Mouse (Mus musculus): ENCODE measurements at regions not wholly inside any gene's neighbourhood (a gene's known extent, or its start where the extent isn't known, plus 50 kb on each side); places are given as distances from the start of the nearest gene placed in this dataset.

GRCm38 (mm10) chr8:42973619-42974539 is 167.4 kb downstream of the Triml1 start:
- no peaks in the 10 kb centered on the region for H3K4me1 ChIP-seq (ENCODE audit: insufficient read depth, low read depth, low read length)
- H3K9ac ChIP-seq (replicated peaks; ENCODE audit: low read depth): no peak overlapping the region
- 77% methylated on average over 18 of the region's 18 CpGs for WGBS
- no peak overlapping the region for H3K4me2 ChIP-seq (replicated peaks; ENCODE audit: low read depth, low read length)
- no peaks in the 10 kb centered on the region for H3K9me3 ChIP-seq (ENCODE audit: low read length)
- no peaks in the 10 kb centered on the region for H3K27me3 ChIP-seq (replicated peaks; ENCODE audit: insufficient read depth, low read length)
- TF ChIP-seq EP300 (IDR thresholded peaks at IDR 0.05): no peak
- TF ChIP-seq CTCF (IDR thresholded peaks at IDR 0.05): no peak
- H3K27ac ChIP-seq (ENCODE audit: low read length): no peak overlapping the region
- no peak for DNase-seq (ENCODE audit: low spot score)
- ATAC-seq: no peak
- H3K4me3 ChIP-seq (ENCODE audit: low read depth, low read length): no peak overlapping the region
- no peaks in the 10 kb centered on the region for H3K36me3 ChIP-seq (ENCODE audit: insufficient read depth, low read length)

GRCm38 (mm10) chr8:42972545-42972944 is 168.7 kb downstream of the Triml1 start:
- no peak overlapping the region for H3K4me2 ChIP-seq (replicated peaks; ENCODE audit: low read depth, low read length)
- ATAC-seq (no peak), DNase-seq (ENCODE audit: low spot score) (no peak)
- no peak overlapping the region for H3K9ac ChIP-seq (replicated peaks; ENCODE audit: low read depth)
- no peaks in the 10 kb centered on the region for H3K36me3 ChIP-seq (ENCODE audit: insufficient read depth, low read length)
- no peaks in the 10 kb centered on the region for H3K9me3 ChIP-seq (ENCODE audit: low read length)
- no peak overlapping the region for H3K27ac ChIP-seq (ENCODE audit: low read length)
- no peaks in the 10 kb centered on the region for H3K27me3 ChIP-seq (replicated peaks; ENCODE audit: insufficient read depth, low read length)
- 71% methylated on average over 4 of the region's 4 CpGs for WGBS
- no peak overlapping the region for H3K4me3 ChIP-seq (ENCODE audit: low read depth, low read length)
- H3K4me1 ChIP-seq (ENCODE audit: insufficient read depth, low read depth, low read length): no peaks in the 10 kb centered on the region
- TF ChIP-seq EP300 (IDR thresholded peaks at IDR 0.05): no peak
- no peak for TF ChIP-seq CTCF (IDR thresholded peaks at IDR 0.05)

GRCm38 (mm10) chr8:42967862-42968395 is 173.4 kb downstream of the Triml1 start:
- Histone ChIP-seq H3K9ac (replicated peaks; ENCODE audit: low read depth) (no peak overlapping the region), H3K4me1 (ENCODE audit: insufficient read depth, low read depth, low read length) (no peaks in the 10 kb centered on the region), H3K27me3 (replicated peaks; ENCODE audit: insufficient read depth, low read length) (no peaks in the 10 kb centered on the region), H3K9me3 (ENCODE audit: low read length) (no peaks in the 10 kb centered on the region), H3K27ac (ENCODE audit: low read length) (no peak overlapping the region), H3K4me2 (replicated peaks; ENCODE audit: low read depth, low read length) (no peak overlapping the region), H3K4me3 (ENCODE audit: low read depth, low read length) (no peak overlapping the region), H3K36me3 (ENCODE audit: insufficient read depth, low read length) (no peaks in the 10 kb centered on the region)
- ATAC-seq: no peak
- 50% methylated on average over 8 of the region's 8 CpGs for WGBS
- DNase-seq (ENCODE audit: low spot score): no peak
- TF ChIP-seq CTCF (IDR thresholded peaks at IDR 0.05) (no peak), EP300 (IDR thresholded peaks at IDR 0.05) (no peak)

- 69% methylated on average over 2 of the region's 2 CpGs for WGBS
- Histone ChIP-seq H3K36me3 (ENCODE audit: insufficient read depth, low read length) (no peaks in the 10 kb centered on the region), H3K4me1 (ENCODE audit: insufficient read depth, low read depth, low read length) (no peaks in the 10 kb centered on the region), H3K4me3 (ENCODE audit: low read depth, low read length) (no peak overlapping the region), H3K27ac (ENCODE audit: low read length) (no peak overlapping the region), H3K9me3 (ENCODE audit: low read length) (no peaks in the 10 kb centered on the region), H3K27me3 (replicated peaks; ENCODE audit: insufficient read depth, low read length) (no peaks in the 10 kb centered on the region), H3K9ac (replicated peaks; ENCODE audit: low read depth) (no peak overlapping the region), H3K4me2 (replicated peaks; ENCODE audit: low read depth, low read length) (no peak overlapping the region)
- ATAC-seq (no peak), DNase-seq (ENCODE audit: low spot score) (no peak)
- TF ChIP-seq CTCF (IDR thresholded peaks at IDR 0.05) (no peak), EP300 (IDR thresholded peaks at IDR 0.05) (no peak)
Observed at GRCm38 (mm10) chr8:42964507-42964906, 176.8 kb downstream of the Triml1 start.

- no peak for ATAC-seq
- Histone ChIP-seq H3K4me2 (replicated peaks; ENCODE audit: low read depth, low read length) (no peak overlapping the region), H3K36me3 (ENCODE audit: insufficient read depth, low read length) (no peaks in the 10 kb centered on the region), H3K9me3 (ENCODE audit: low read length) (no peaks in the 10 kb centered on the region), H3K4me1 (ENCODE audit: insufficient read depth, low read depth, low read length) (no peaks in the 10 kb centered on the region), H3K27me3 (replicated peaks; ENCODE audit: insufficient read depth, low read length) (no peaks in the 10 kb centered on the region), H3K9ac (replicated peaks; ENCODE audit: low read depth) (no peak overlapping the region), H3K4me3 (ENCODE audit: low read depth, low read length) (no peak overlapping the region), H3K27ac (ENCODE audit: low read length) (no peak overlapping the region)
- DNase-seq (ENCODE audit: low spot score): peak; percentile 8
- TF ChIP-seq CTCF (IDR thresholded peaks at IDR 0.05) (no peak), EP300 (IDR thresholded peaks at IDR 0.05) (no peak)
- 67% methylated on average over 11 of the region's 11 CpGs for WGBS
Observed at GRCm38 (mm10) chr8:42958052-42958805, 183.1 kb downstream of the Triml1 start.

- ATAC-seq: no peak
Observed at GRCm38 (mm10) chr8:42932609-42933008, 208.7 kb downstream of the Triml1 start.

More at GRCm38 (mm10) chr8:42932609-42933008, 208.7 kb downstream of the Triml1 start:
- no peak overlapping the region for H3K27ac ChIP-seq (ENCODE audit: low read length)
- no peak overlapping the region for H3K4me3 ChIP-seq (ENCODE audit: low read depth, low read length)
- DNase-seq (ENCODE audit: low spot score): no peak
- whole genome bisulfite sequencing: 76% methylated on average over 3 of the region's 3 CpGs
- no peak overlapping the region for H3K4me2 ChIP-seq (replicated peaks; ENCODE audit: low read depth, low read length)
- H3K4me1 ChIP-seq (ENCODE audit: insufficient read depth, low read depth, low read length): no peaks in the 10 kb centered on the region
- no peaks in the 10 kb centered on the region for H3K27me3 ChIP-seq (replicated peaks; ENCODE audit: insufficient read depth, low read length)
- no peaks in the 10 kb centered on the region for H3K36me3 ChIP-seq (ENCODE audit: insufficient read depth, low read length)
- H3K9ac ChIP-seq (replicated peaks; ENCODE audit: low read depth): no peak overlapping the region
- no peaks in the 10 kb centered on the region for H3K9me3 ChIP-seq (ENCODE audit: low read length)
- TF ChIP-seq CTCF (IDR thresholded peaks at IDR 0.05): no peak

Data from lung, postnatal 0 days (tissue).